Mouse (Mus musculus): ENCODE measurements around the gene 2010106E10Rik.

Gene 2010106E10Rik

DNA sequence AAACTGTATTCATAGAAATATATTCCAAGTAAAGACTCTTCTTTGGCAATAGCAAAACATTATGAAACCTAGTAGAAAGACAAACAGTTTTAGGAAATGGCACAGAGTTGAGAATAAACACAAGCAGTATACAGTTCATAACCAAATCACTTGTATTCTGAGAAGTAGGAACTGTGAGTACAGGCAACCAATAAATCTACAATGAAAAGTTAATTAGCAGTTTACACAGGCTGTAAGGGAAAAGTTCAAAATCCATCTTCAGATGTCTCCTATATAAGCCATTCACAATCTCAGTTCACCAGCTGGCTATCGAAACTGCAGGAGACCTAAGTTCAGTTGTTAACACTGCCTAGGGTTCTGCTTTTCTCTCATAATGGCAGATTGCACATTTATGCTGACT, at the start of gene 2010106E10Rik:
Gene 2010106E10Rik, plus strand, starts transcription at position 301 of the 400 bp plus-strand sequence.
- 85% methylated on average over 1 of the region's 1 CpGs for WGBS

DNA sequence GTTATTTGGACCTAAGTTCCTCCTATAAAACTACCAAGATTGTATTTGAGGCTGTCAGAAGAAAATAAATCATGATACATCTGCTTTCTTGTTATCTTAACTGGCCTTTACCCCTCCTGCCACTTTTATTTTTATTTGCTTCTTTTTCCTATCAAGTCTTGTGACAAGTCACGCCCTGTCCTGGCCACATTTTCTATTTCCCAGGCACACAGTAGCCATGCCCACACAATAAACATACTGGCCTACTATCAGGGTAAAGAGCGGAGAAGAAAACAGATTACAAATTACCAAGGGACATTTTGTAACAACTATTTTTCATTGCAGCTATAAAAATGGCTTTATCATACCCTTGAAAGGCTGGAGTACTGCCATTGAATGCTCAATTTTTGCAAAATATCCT, 10.6 kb downstream of the 2010106E10Rik start:
- 79% methylated on average over 2 of the region's 2 CpGs for WGBS

DNA sequence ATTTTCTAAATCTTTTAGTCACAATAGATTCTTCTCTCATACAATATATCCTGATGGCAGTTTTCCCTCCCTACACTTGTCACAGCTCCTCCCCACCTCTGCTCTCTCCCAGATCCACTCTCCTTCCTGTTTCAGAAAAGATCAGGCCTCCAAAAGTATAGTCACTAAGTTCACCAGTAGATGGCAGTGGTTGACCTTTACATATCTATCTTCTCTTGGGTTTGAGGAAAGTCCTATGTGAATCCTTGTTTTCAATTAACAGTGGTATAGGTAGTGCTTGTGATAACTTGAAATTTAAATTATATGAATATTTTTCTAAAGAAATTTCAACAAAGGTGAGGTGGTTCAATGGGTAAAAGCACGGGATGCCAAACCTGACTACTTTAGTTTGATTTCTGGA, 29.7 kb downstream of the 2010106E10Rik start:
- WGBS: 88% methylated on average over 1 of the region's 1 CpGs

DNA sequence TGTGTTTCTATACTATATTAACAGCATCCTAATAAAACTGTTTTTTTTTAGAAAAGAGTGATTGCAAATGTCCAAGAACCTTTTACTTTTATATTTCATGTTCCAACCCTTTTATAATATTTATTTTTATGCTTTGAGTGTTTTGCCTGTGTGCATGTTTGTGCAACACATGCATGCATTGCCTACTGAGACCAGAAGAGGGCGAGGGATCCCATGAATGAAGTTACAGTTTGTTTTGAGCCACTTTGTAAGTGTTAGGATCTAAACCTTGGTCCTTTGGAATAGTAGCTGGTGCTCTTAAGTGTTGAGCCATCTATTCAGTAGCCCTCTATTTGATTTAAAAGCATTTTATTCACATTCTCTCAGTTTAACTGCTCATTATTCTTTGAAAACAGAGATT, 48.0 kb downstream of the 2010106E10Rik start:
- 57% methylated on average over 1 of the region's 1 CpGs for WGBS

DNA sequence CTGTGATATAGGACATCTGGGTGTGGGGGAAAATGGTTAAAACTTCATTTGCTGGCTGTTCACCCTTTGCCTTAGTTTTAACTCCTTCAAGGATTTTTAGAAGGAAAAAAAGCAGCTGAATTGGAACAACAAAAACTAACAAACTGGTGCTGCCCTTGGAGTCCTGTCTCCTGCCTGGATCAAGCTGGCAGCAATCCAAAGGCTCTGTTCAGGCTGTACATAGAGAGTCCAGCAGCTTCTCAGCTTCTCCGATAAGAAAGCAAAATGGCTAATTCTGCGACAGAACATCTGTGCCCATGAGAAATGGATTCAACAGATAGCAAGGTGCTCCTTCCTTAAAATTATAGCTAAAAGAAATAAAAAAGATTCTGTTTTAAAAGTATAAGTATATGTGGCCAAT, 72.6 kb downstream of the 2010106E10Rik start:
- WGBS: 62% methylated on average over 2 of the region's 2 CpGs

DNA sequence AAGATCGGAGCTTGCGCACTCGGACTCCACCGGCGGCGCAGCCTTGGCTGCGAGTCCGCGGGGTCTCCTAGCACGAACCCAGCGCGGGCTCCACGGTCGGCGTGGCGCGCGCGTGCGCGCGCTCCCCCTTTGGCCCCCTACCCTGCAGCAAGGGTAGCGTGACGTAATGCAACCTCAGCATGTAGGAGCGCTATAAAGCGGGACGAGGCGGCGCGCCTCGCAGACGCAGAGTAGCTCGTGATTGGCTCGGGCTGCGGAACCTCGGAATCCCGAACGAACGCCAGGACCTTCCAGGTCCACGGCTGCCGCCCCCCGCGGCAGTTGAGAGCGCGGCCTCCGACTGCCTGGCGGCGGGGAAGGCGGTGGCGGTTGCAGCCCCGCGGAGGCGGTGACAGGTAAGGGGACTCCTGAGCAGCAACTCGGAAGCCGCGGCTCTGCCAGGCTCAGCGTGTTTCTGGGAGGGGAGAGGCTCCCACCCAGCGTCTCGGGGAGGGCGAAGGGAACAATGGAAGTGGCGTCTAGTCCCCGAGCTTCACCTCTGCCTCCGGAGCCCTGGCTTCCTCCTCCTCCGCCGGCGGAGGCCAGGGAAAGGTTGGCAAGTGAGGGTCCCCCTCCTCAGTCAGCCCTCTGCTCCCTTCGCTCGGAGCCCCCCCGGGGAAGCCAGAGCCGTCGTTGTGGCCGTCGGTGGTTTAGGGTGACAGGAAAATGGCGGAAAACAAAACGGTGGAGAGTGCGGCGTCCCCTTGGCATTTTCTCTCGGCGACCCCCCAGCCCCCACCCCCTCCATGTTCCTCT, 105.6 kb downstream of the 2010106E10Rik start, which contains the start of gene Zfp711:
Gene Zfp711, plus strand, starts transcription at position 16 of the 795 bp plus-strand sequence.
- WGBS: 2% methylated on average over 72 of the region's 79 CpGs

DNA sequence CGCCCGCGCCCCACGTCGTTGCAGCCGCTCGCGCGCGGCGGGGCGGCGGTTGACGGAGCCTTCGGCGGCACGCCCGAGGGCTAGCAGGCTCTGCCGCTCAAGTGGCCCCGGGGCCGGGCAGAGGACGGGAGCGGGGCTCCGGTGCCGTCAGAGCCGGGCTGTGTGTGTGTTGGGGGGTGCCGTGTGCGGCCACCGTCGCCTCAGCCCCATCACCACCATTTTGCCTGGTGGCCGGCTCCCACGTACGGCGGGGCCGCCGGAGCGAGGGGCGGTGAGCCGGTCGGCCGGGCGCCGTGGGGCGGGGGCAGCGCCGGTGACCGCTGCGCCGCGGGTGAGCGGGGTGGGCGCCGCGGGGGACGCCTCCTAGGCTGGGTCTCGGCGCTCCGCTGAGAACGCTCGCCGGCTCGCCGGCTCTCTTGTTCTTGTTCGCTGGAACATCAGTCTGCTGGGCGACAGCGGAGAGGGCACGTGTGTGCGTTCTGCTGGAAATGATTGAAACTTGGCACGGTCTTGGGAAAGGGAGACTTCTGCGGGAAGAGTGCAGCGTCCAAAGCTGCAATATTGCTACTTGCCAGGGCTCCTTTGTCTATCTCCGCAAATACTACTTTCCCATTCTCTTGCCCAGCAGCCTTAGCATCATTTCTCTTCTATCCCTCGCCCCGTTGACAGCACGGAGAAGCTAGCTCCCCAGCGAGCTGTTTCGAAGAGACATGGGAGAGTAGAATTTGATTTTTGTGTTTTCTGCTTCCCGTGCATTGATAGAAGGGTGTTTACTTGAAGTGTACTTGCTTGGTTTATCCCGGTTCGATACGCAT, 106.4 kb downstream of the 2010106E10Rik start:
- WGBS: 10% methylated on average over 47 of the region's 81 CpGs

Measured in cerebral cortex, adult 2 months (tissue).